Mouse (Mus musculus) stomach, embryonic 15.5 days (tissue): ENCODE data around the gene AL732309.1. TPM values are rescaled to one million over a fixed set of nuclear protein-coding genes. Genes with fewer than 3 reads are reported as not detected.
A peak's percentile ranks its signal among the peaks of the same experiment; 100 is the strongest.

Source experiments
- ATAC-seq: fragments of 200-750 bp; cut with Nextera tagmentation; 2 replicates; pipeline ENCODE4 v1.8.0; 2017; ENCODE audit warnings: low read depth, moderate number of reproducible peaks, moderate TSS enrichment; ENCODE audit not compliant: insufficient read depth, low FRiP score
- H3K27ac ChIP-seq: fragments of 300-500 bp; sonication (generic); 2 replicates; pipeline ENCODE4 v1.5.1; 2015; ENCODE audit warnings: mild to moderate bottlenecking, inconsistent platforms
- H3K27me3 ChIP-seq: fragments of 300-500 bp; sonication (generic); replicated peaks from 2 replicates; pipeline ENCODE4 v1.6.1; 2015; ENCODE audit warnings: inconsistent platforms
- H3K36me3 ChIP-seq: fragments of 300-500 bp; sonication (generic); 2 replicates; pipeline ENCODE4 v1.6.1; 2015; ENCODE audit warnings: inconsistent platforms
- H3K4me1 ChIP-seq: fragments of 300-500 bp; sonication (generic); 2 replicates; pipeline ENCODE4 v1.6.1; 2015; ENCODE audit warnings: inconsistent platforms
- H3K4me2 ChIP-seq: fragments of 300-500 bp; sonication (generic); 2 replicates; pipeline ENCODE4 v1.6.1; 2015; ENCODE audit warnings: mild to moderate bottlenecking, inconsistent platforms
- H3K4me3 ChIP-seq: fragments of 300-500 bp; sonication (generic); replicated peaks from 2 replicates; pipeline ENCODE4 v1.5.1; 2015; ENCODE audit warnings: inconsistent platforms
- H3K9ac ChIP-seq: fragments of 300-500 bp; sonication (generic); 2 replicates; pipeline ENCODE4 v1.6.1; 2015; ENCODE audit warnings: inconsistent platforms
- H3K9me3 ChIP-seq: fragments of 300-500 bp; sonication (generic); 2 replicates; pipeline ENCODE4 v1.6.1; 2016; ENCODE audit warnings: inconsistent platforms
- WGBS: fragments of 180-500 bp; shearing (Covaris S2); methylation state at CpG from one replicate; pipeline ENCODE4 v1.1.7; 2015; 5-methylcytosine and 5-hydroxymethylcytosine counted together
- polyA plus RNA-seq: library from polyadenylated mRNA; unstranded; fragments of >200 nt; fragmentation: Nextera tagmentation; extraction: Ambion mirVana; gene quantifications from 2 replicates; pipeline ENCODE4 v1.2.1, GENCODE M21; 2015

The AL732309.1 gene
- polyA plus RNA-seq, 1 experiment from 2014 or later, result 7.2 TPM

- ATAC-seq, result peak; percentile 86
- 0% methylated on average over 39 of the region's 39 CpGs for WGBS
- Histone ChIP-seq H3K9ac (peak within 1 kb of the TSS; percentile 86), H3K27me3 (no peaks in the 10 kb centered on the region), H3K27ac (peak within 1 kb of the TSS; percentile 75), H3K9me3 (no peaks in the 10 kb centered on the region), H3K4me1 (peaks cover 14% of the 10 kb centered on the region), H3K4me3 (peak within 1 kb of the TSS; percentile 92), H3K36me3 (peaks cover 15% of the 10 kb centered on the region; the same call in 1 of the 2 replicates), H3K4me2 (peak within 1 kb of the TSS; percentile 96)
Observed at GRCm38 (mm10) chr2:25255284-25255779, 8.7 kb upstream of the AL732309.1 start, which contains the start of gene Tmem203. Gene Tmem203 (plus strand): TSS chr2:25255439.

GRCm38 (mm10) chr2:25252331-25252730 lies 5.7 kb upstream of the AL732309.1 start:
- 66% methylated on average over 1 of the region's 1 CpGs for WGBS
- peaks cover 38% of the 10 kb centered on the region; the same call in 1 of the 2 replicates for H3K36me3 ChIP-seq

GRCm38 (mm10) chr2:25244144-25244543 lies 2.5 kb downstream of the AL732309.1 start:
- Histone ChIP-seq H3K4me3 (no peak overlapping the region), H3K4me1 (peaks cover 25% of the 10 kb centered on the region), H3K9me3 (no peaks in the 10 kb centered on the region), H3K9ac (no peak overlapping the region), H3K27ac (no peak overlapping the region), H3K4me2 (no peak overlapping the region), H3K36me3 (0 out of 2 replicates have a peak, but pooled peaks cover 12% of the 10 kb centered on the region), H3K27me3 (0 out of 2 replicates have a peak, but pooled peaks cover 20% of the 10 kb centered on the region)
- no peak for ATAC-seq
- 88% methylated on average over 4 of the region's 4 CpGs for WGBS

More at GRCm38 (mm10) chr2:25252331-25252730, 5.7 kb upstream of the AL732309.1 start:
- Histone ChIP-seq H3K4me2 (no peak overlapping the region), H3K9me3 (no peaks in the 10 kb centered on the region), H3K9ac (no peak overlapping the region), H3K27me3 (no peaks in the 10 kb centered on the region), H3K4me3 (no peak overlapping the region), H3K27ac (no peak overlapping the region), H3K4me1 (peaks cover 14% of the 10 kb centered on the region)
- no peak for ATAC-seq

- Histone ChIP-seq H3K4me3 (no peak overlapping the region), H3K4me2 (no peak overlapping the region), H3K4me1 (peaks cover 25% of the 10 kb centered on the region), H3K9me3 (no peaks in the 10 kb centered on the region), H3K9ac (no peak overlapping the region), H3K27ac (no peak overlapping the region), H3K27me3 (0 out of 2 replicates have a peak, but pooled peaks cover 20% of the 10 kb centered on the region), H3K36me3 (0 out of 2 replicates have a peak, but pooled peaks cover 5% of the 10 kb centered on the region)
- WGBS, result 71% methylated on average over 8 of the region's 8 CpGs
- ATAC-seq, result no peak
Observed at GRCm38 (mm10) chr2:25243342-25243741, 3.3 kb downstream of the AL732309.1 start.

GRCm38 (mm10) chr2:25242101-25242506 lies 4.6 kb downstream of the AL732309.1 start, which contains the start of the genes Rnf208 and Cysrt1:
Gene Rnf208 (plus strand): TSS chr2:25242255.
Gene Cysrt1 (minus strand): TSS chr2:25242452.
- peak within 1 kb of the TSS; percentile 60 for H3K27ac ChIP-seq
- H3K9me3 ChIP-seq, result no peaks in the 10 kb centered on the region
- peak within 1 kb of the TSS; percentile 52 for H3K4me3 ChIP-seq
- no peak for ATAC-seq
- under 1% methylated on average over 53 of the region's 59 CpGs for WGBS
- H3K4me1 ChIP-seq, result peaks cover 25% of the 10 kb centered on the region
- peak within 1 kb of the TSS; percentile 44 for H3K9ac ChIP-seq
- peak within 1 kb of the TSS; percentile 97 for H3K4me2 ChIP-seq
- H3K36me3 ChIP-seq, result no peaks in the 10 kb centered on the region
- H3K27me3 ChIP-seq, result 0 out of 2 replicates have a peak, but pooled peaks cover 20% of the 10 kb centered on the region

GRCm38 (mm10) chr2:25241438-25241775 lies 5.3 kb downstream of the AL732309.1 start:
- Histone ChIP-seq H3K36me3 (no peaks in the 10 kb centered on the region), H3K27me3 (0 out of 2 replicates have a peak, but pooled peaks cover 20% of the 10 kb centered on the region), H3K27ac (peak overlapping the region; percentile 60), H3K4me2 (peak overlapping the region; percentile 97), H3K4me1 (peaks cover 25% of the 10 kb centered on the region), H3K9ac (no peak overlapping the region), H3K4me3 (peak overlapping the region; percentile 52), H3K9me3 (no peaks in the 10 kb centered on the region)
- 13% methylated on average over 6 of the region's 6 CpGs for WGBS
- no peak for ATAC-seq

GRCm38 (mm10) chr2:25240723-25241437 lies 5.8 kb downstream of the AL732309.1 start:
- Histone ChIP-seq H3K4me1 (peaks cover 25% of the 10 kb centered on the region), H3K27ac (peak overlapping the region; percentile 60), H3K4me3 (peak overlapping the region; percentile 52), H3K9ac (no peak overlapping the region), H3K36me3 (no peaks in the 10 kb centered on the region), H3K27me3 (0 out of 2 replicates have a peak, but pooled peaks cover 20% of the 10 kb centered on the region), H3K9me3 (no peaks in the 10 kb centered on the region), H3K4me2 (peak overlapping the region; percentile 97)
- ATAC-seq, result peak; percentile 67
- WGBS, result 2% methylated on average over 29 of the region's 29 CpGs

GRCm38 (mm10) chr2:25240310-25240709 lies 6.4 kb downstream of the AL732309.1 start:
- WGBS, result 47% methylated on average over 8 of the region's 8 CpGs
- ATAC-seq, result no peak

GRCm38 (mm10) chr2:25239766-25240165 lies 6.9 kb downstream of the AL732309.1 start:
- Histone ChIP-seq H3K4me2 (no peak overlapping the region), H3K27ac (no peak overlapping the region), H3K4me1 (peaks cover 25% of the 10 kb centered on the region), H3K4me3 (no peak overlapping the region), H3K9ac (no peak overlapping the region), H3K36me3 (no peaks in the 10 kb centered on the region), H3K27me3 (0 out of 2 replicates have a peak, but pooled peaks cover 20% of the 10 kb centered on the region), H3K9me3 (no peaks in the 10 kb centered on the region)
- no peak for ATAC-seq
- WGBS, result 82% methylated on average over 3 of the region's 3 CpGs

More at GRCm38 (mm10) chr2:25240310-25240709, 6.4 kb downstream of the AL732309.1 start:
- no peak overlapping the region for H3K9ac ChIP-seq
- peak overlapping the region; percentile 97 for H3K4me2 ChIP-seq
- peaks cover 25% of the 10 kb centered on the region for H3K4me1 ChIP-seq
- peak overlapping the region; percentile 60; the same call in 1 of the 2 replicates for H3K27ac ChIP-seq
- H3K9me3 ChIP-seq, result no peaks in the 10 kb centered on the region
- no peaks in the 10 kb centered on the region for H3K36me3 ChIP-seq
- peak overlapping the region; percentile 52 for H3K4me3 ChIP-seq
- H3K27me3 ChIP-seq, result 0 out of 2 replicates have a peak, but pooled peaks cover 20% of the 10 kb centered on the region

- H3K4me1 ChIP-seq, result peaks cover 25% of the 10 kb centered on the region
- no peak for ATAC-seq
- H3K36me3 ChIP-seq, result no peaks in the 10 kb centered on the region
- no peaks in the 10 kb centered on the region for H3K9me3 ChIP-seq
- no peak overlapping the region for H3K9ac ChIP-seq
- H3K27ac ChIP-seq, result peak overlapping the region; percentile 51
- no peak overlapping the region for H3K4me3 ChIP-seq
- H3K4me2 ChIP-seq, result no peak overlapping the region
- H3K27me3 ChIP-seq, result 0 out of 2 replicates have a peak, but pooled peaks cover 17% of the 10 kb centered on the region
Observed at GRCm38 (mm10) chr2:25238106-25238505, 8.6 kb downstream of the AL732309.1 start.

- H3K4me2 ChIP-seq, result no peak overlapping the region
- H3K4me1 ChIP-seq, result peaks cover 21% of the 10 kb centered on the region
- H3K36me3 ChIP-seq, result no peaks in the 10 kb centered on the region
- 0 out of 2 replicates have a peak, but pooled peaks cover 11% of the 10 kb centered on the region for H3K27me3 ChIP-seq
- H3K4me3 ChIP-seq, result no peak overlapping the region
- H3K27ac ChIP-seq, result peak overlapping the region; percentile 51
- ATAC-seq, result no peak
- no peak overlapping the region for H3K9ac ChIP-seq
- no peaks in the 10 kb centered on the region for H3K9me3 ChIP-seq
- 56% methylated on average over 4 of the region's 4 CpGs for whole genome bisulfite sequencing
Observed at GRCm38 (mm10) chr2:25237522-25237921, 9.1 kb downstream of the AL732309.1 start.

- Histone ChIP-seq H3K27me3 (0 out of 2 replicates have a peak, but pooled peaks cover 3% of the 10 kb centered on the region), H3K4me3 (no peak within 1 kb of the TSS), H3K9me3 (no peaks in the 10 kb centered on the region), H3K36me3 (no peaks in the 10 kb centered on the region), H3K4me2 (no peak within 1 kb of the TSS), H3K4me1 (peaks cover 13% of the 10 kb centered on the region), H3K9ac (no peak within 1 kb of the TSS), H3K27ac (peak within 1 kb of the TSS; percentile 51)
- 33% methylated on average over 8 of the region's 8 CpGs for WGBS
- ATAC-seq, result no peak
Observed at GRCm38 (mm10) chr2:25236614-25237013, 10.0 kb downstream of the AL732309.1 start, which contains the start of gene Rnf224. Gene Rnf224 (minus strand): TSS chr2:25236787.
